10 mouse cellular contexts compared by ENCODE assay signal in the genomic region with DNA sequence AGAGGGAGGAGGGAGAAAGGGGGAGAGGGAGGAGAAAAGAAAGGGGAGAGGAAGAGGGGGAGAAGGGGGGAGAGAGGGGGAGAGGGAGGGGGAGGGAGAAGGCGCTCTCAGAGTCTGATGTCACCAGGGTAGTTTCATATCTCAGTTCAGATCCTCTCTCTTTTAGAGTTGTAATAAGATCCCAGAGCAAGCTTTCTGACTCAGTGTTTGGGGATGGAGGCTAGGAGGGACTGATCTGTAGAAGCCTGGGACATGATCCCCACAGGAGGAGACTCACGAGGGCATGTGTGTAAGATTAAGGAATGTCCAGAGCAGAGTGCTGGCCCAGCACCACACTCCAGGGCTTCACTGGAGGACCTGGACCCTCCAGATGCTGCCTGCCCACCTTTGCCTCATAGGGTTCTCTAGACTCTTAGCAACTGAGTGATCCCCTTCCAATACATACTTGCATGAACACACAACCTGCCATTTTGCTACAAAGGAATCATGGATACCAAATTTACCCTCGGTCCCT. TPM values are rescaled to one million over a fixed set of nuclear protein-coding genes. Genes with fewer than 3 reads are reported as not detected.
A peak's percentile ranks its signal among the peaks of the same experiment; 100 is the strongest.
DNase-seq lines count a peak whose midpoint lies in the region; ATAC-seq and TF ChIP-seq lines count a peak whose summit lies in the region.
"Had no signal": no experiment of that assay in that cellular context is flagged by ENCODE, and none has a peak within 500 bp of the region (broad histone marks: within the 10 kb centered on the region; RNA-seq: fewer than 3 reads in every experiment).

No protein-coding gene starts in this region.

- H3K9me3 ChIP-seq in forebrain, postnatal 0 days (ENCODE audit: low read length), result no peaks in the 10 kb centered on the region
- no peaks in the 10 kb centered on the region for H3K9me3 ChIP-seq in forebrain, embryonic 16.5 days (ENCODE audit: control insufficient read depth, low read length)
- H3K9me3 ChIP-seq in lung, embryonic 14.5 days (ENCODE audit: low read depth, low read length), result no peaks in the 10 kb centered on the region
- no peaks in the 10 kb centered on the region for H3K9me3 ChIP-seq in hindbrain, embryonic 15.5 days
- H3K9me3 ChIP-seq in neural tube, embryonic 15.5 days (replicated peaks), result no peaks in the 10 kb centered on the region
- H3K9me3 ChIP-seq: liver, embryonic 13.5 days had no signal

- H3K9ac ChIP-seq in forebrain, postnatal 0 days, result no peak overlapping the region
- no peak overlapping the region for H3K9ac ChIP-seq in forebrain, embryonic 16.5 days (replicated peaks; ENCODE audit: low read depth, low read length)
- no peak overlapping the region for H3K9ac ChIP-seq in lung, embryonic 14.5 days
- H3K9ac ChIP-seq in hindbrain, embryonic 15.5 days, result no peak overlapping the region
- 0 out of 2 replicates have a peak overlapping the region, but pooled peaks have one; percentile 28 for H3K9ac ChIP-seq in neural tube, embryonic 15.5 days (replicated peaks)
- H3K9ac ChIP-seq: liver, embryonic 13.5 days had no signal

- peaks cover 23% of the 10 kb centered on the region for H3K4me1 ChIP-seq in forebrain, postnatal 0 days (ENCODE audit: insufficient read depth)
- peaks cover 42% of the 10 kb centered on the region for H3K4me1 ChIP-seq in forebrain, embryonic 16.5 days (replicated peaks; ENCODE audit: control insufficient read depth, insufficient read depth, low read length)
- H3K4me1 ChIP-seq in lung, embryonic 14.5 days (ENCODE audit: insufficient read depth), result peaks cover 32% of the 10 kb centered on the region
- peaks cover 13% of the 10 kb centered on the region for H3K4me1 ChIP-seq in lung, adult 2 months (ENCODE audit: control insufficient read depth, insufficient read depth, low read length)
- peaks cover 53% of the 10 kb centered on the region for H3K4me1 ChIP-seq in hindbrain, embryonic 15.5 days (replicated peaks)
- H3K4me1 ChIP-seq in neural tube, embryonic 15.5 days, result peaks cover 58% of the 10 kb centered on the region

- peak overlapping the region; percentile 41; the same call in 1 of the 2 replicates for H3K4me2 ChIP-seq in forebrain, postnatal 0 days (ENCODE audit: low read depth)
- H3K4me2 ChIP-seq in forebrain, embryonic 16.5 days (ENCODE audit: low read length), result no peak overlapping the region
- H3K4me2 ChIP-seq in lung, embryonic 14.5 days, result peak overlapping the region; percentile 65; the same call in 1 of the 2 replicates
- peak overlapping the region; percentile 49 for H3K4me2 ChIP-seq in hindbrain, embryonic 15.5 days
- H3K4me2 ChIP-seq in neural tube, embryonic 15.5 days, result peak overlapping the region; percentile 55; the same call in 1 of the 2 replicates
- H3K4me2 ChIP-seq: liver, embryonic 13.5 days had no signal

- DNase-seq in forebrain, postnatal 0 days, result no peak
- DNase-seq in lung, embryonic 14.5 days, result no peak
- no peak for DNase-seq in lung, adult 2 months
- DNase-seq in cerebellum, adult 8-10 months, result no peak
- no peak for DNase-seq in left cerebral cortex, adult 18-20 months (ENCODE audit: low spot score in 2 of 2)
- DNase-seq: kidney, postnatal 36 days; liver, embryonic 13.5 days had no signal

- H3K27me3 ChIP-seq in forebrain, postnatal 0 days (ENCODE audit: insufficient read depth, low read length), result no peaks in the 10 kb centered on the region
- H3K27me3 ChIP-seq in forebrain, embryonic 16.5 days (replicated peaks; ENCODE audit: control insufficient read depth, insufficient read depth, low read length), result no peaks in the 10 kb centered on the region
- no peaks in the 10 kb centered on the region for H3K27me3 ChIP-seq in lung, embryonic 14.5 days (ENCODE audit: insufficient read depth, low read length)
- peaks cover 5% of the 10 kb centered on the region; the same call in 1 of the 2 replicates for H3K27me3 ChIP-seq in hindbrain, embryonic 15.5 days
- H3K27me3 ChIP-seq in neural tube, embryonic 15.5 days (replicated peaks), result no peaks in the 10 kb centered on the region; the same call in 1 of the 2 replicates

- TF ChIP-seq POLR2A in lung, adult 2 months (IDR thresholded peaks at IDR 0.05; ENCODE audit: borderline replicate concordance, extremely low read depth, low read depth, low read length), result no peak

- H3K4me3 ChIP-seq in forebrain, postnatal 0 days (ENCODE audit: low read depth, low read length), result no peak overlapping the region
- no peak overlapping the region for H3K4me3 ChIP-seq in forebrain, embryonic 16.5 days (replicated peaks; ENCODE audit: low read length)
- no peak overlapping the region for H3K4me3 ChIP-seq in lung, embryonic 14.5 days (ENCODE audit: low read depth, low read length)
- no peak overlapping the region for H3K4me3 ChIP-seq in lung, adult 2 months (replicated peaks; ENCODE audit: extremely low read depth, low read depth, low read length)
- no peak overlapping the region for H3K4me3 ChIP-seq in hindbrain, embryonic 15.5 days
- 0 out of 2 replicates have a peak overlapping the region, but pooled peaks have one; percentile 32 for H3K4me3 ChIP-seq in neural tube, embryonic 15.5 days (replicated peaks)
- H3K4me3 ChIP-seq: liver, embryonic 13.5 days had no signal

- H3K27ac ChIP-seq in forebrain, postnatal 0 days (ENCODE audit: low read depth, low read length), result no peak overlapping the region
- no peak overlapping the region for H3K27ac ChIP-seq in forebrain, embryonic 16.5 days (ENCODE audit: low read length)
- no peak overlapping the region; the same call in 1 of the 2 replicates for H3K27ac ChIP-seq in lung, embryonic 14.5 days (ENCODE audit: low read depth)
- 0 out of 2 replicates have a peak overlapping the region, but pooled peaks have one; percentile 65 for H3K27ac ChIP-seq in hindbrain, embryonic 15.5 days (replicated peaks)
- peak overlapping the region; percentile 20; the same call in 1 of the 2 replicates for H3K27ac ChIP-seq in neural tube, embryonic 15.5 days (replicated peaks)
- H3K27ac ChIP-seq: liver, embryonic 13.5 days had no signal

- ATAC-seq in forebrain, postnatal 0 days, result no peak
- ATAC-seq in forebrain, embryonic 16.5 days, result no peak
- ATAC-seq in lung, embryonic 14.5 days (ENCODE audit: insufficient read depth), result no peak
- no peak for ATAC-seq in hindbrain, embryonic 15.5 days (ENCODE audit: low FRiP score, low read depth)
- no peak for ATAC-seq in neural tube, embryonic 15.5 days (ENCODE audit: low FRiP score)

- H3K36me3 ChIP-seq in forebrain, postnatal 0 days (ENCODE audit: insufficient read depth), result no peaks in the 10 kb centered on the region
- H3K36me3 ChIP-seq in forebrain, embryonic 16.5 days (ENCODE audit: control insufficient read depth, insufficient read depth), result no peaks in the 10 kb centered on the region
- H3K36me3 ChIP-seq in lung, embryonic 14.5 days (ENCODE audit: insufficient read depth), result no peaks in the 10 kb centered on the region
- no peaks in the 10 kb centered on the region for H3K36me3 ChIP-seq in hindbrain, embryonic 15.5 days
- no peaks in the 10 kb centered on the region for H3K36me3 ChIP-seq in neural tube, embryonic 15.5 days
- H3K36me3 ChIP-seq: liver, embryonic 13.5 days had no signal

- no peak for TF ChIP-seq CTCF in forebrain, postnatal 0 days (IDR thresholded peaks at IDR 0.05; ENCODE audit: low read depth)
- no peak for TF ChIP-seq CTCF in lung, embryonic 14.5 days (IDR thresholded peaks at IDR 0.05; ENCODE audit: low read depth)
- TF ChIP-seq CTCF in lung, adult 2 months (IDR thresholded peaks at IDR 0.05; ENCODE audit: insufficient read depth, low read length), result no peak

- WGBS in forebrain, postnatal 0 days, result 54% methylated on average over 3 of the region's 3 CpGs
- WGBS in forebrain, embryonic 16.5 days, result 47% methylated on average over 3 of the region's 3 CpGs
- WGBS in lung, embryonic 14.5 days, result 25% methylated on average over 3 of the region's 3 CpGs
- 59% methylated on average over 3 of the region's 3 CpGs for WGBS in lung, adult 2 months
- 58% methylated on average over 3 of the region's 3 CpGs for WGBS in hindbrain, embryonic 15.5 days
- 73% methylated on average over 3 of the region's 3 CpGs for WGBS in neural tube, embryonic 15.5 days

RNA-seq across cellular contexts. Expression of a gene that starts 0.7 kb away (rescaled TPM):
- 5.1 and 8.5 TPM in 2 replicates for total RNA-seq in forebrain, postnatal 0 days (2014; rRNA removed)
- polyA plus RNA-seq in forebrain, postnatal 0 days (2015; fragmentation: Nextera tagmentation; extraction: Ambion mirVana), result 5.4 and 5.9 TPM in 2 replicates
- 3.2 and 3.3 TPM in 2 replicates for polyA plus RNA-seq in forebrain, embryonic 16.5 days (2015; fragmentation: Nextera tagmentation; extraction: Ambion mirVana)
- 6.6 and 7.7 TPM in 2 replicates for polyA plus RNA-seq in lung, embryonic 14.5 days (2014; fragmentation: Nextera tagmentation; extraction: Ambion mirVana)
- polyA plus RNA-seq in lung, adult 2 months (2012; rRNA removed), result 17.9 and 21.8 TPM in 2 replicates
- 5.1 and 5.3 TPM in 2 replicates for polyA plus RNA-seq in hindbrain, embryonic 15.5 days (2015; fragmentation: Nextera tagmentation; extraction: Ambion mirVana)
- polyA plus RNA-seq in neural tube, embryonic 15.5 days (2015; fragmentation: Nextera tagmentation; extraction: Ambion mirVana), result 4.8 and 6.7 TPM in 2 replicates
- 1 to 10 TPM; 4.3 to 4.6 TPM for total RNA-seq in left cerebral cortex, adult 18-20 months (2021)

RNA-seq across cellular contexts. Expression of a gene that starts 8.4 kb away (rescaled TPM):
- 38.6 and 52.4 TPM in 2 replicates for total RNA-seq in forebrain, postnatal 0 days (2014; rRNA removed)
- 27.8 and 31.6 TPM in 2 replicates for polyA plus RNA-seq in forebrain, postnatal 0 days (2015; fragmentation: Nextera tagmentation; extraction: Ambion mirVana)
- 26.0 and 27.3 TPM in 2 replicates for polyA plus RNA-seq in forebrain, embryonic 16.5 days (2015; fragmentation: Nextera tagmentation; extraction: Ambion mirVana)
- 27.7 and 31.4 TPM in 2 replicates for polyA plus RNA-seq in lung, embryonic 14.5 days (2014; fragmentation: Nextera tagmentation; extraction: Ambion mirVana)
- polyA plus RNA-seq in lung, adult 2 months (2012; rRNA removed), result 55.9 and 61.9 TPM in 2 replicates
- polyA plus RNA-seq in hindbrain, embryonic 15.5 days (2015; fragmentation: Nextera tagmentation; extraction: Ambion mirVana), result 30.8 and 33.7 TPM in 2 replicates
- polyA plus RNA-seq in neural tube, embryonic 15.5 days (2015; fragmentation: Nextera tagmentation; extraction: Ambion mirVana), result 28.9 and 29.4 TPM in 2 replicates
- 10 to 100 TPM; 38.7 to 40.4 TPM for total RNA-seq in left cerebral cortex, adult 18-20 months (2021)

RNA-seq across cellular contexts. Expression of a gene that starts 25.4 kb away (rescaled TPM):
- 15.5 and 15.6 TPM in 2 replicates for total RNA-seq in forebrain, postnatal 0 days (2014; rRNA removed)
- 13.7 and 16.4 TPM in 2 replicates for polyA plus RNA-seq in forebrain, postnatal 0 days (2015; fragmentation: Nextera tagmentation; extraction: Ambion mirVana)
- 2.7 and 2.8 TPM in 2 replicates for polyA plus RNA-seq in forebrain, embryonic 16.5 days (2015; fragmentation: Nextera tagmentation; extraction: Ambion mirVana)
- 2.9 and 3.8 TPM in 2 replicates for polyA plus RNA-seq in lung, embryonic 14.5 days (2014; fragmentation: Nextera tagmentation; extraction: Ambion mirVana)
- polyA plus RNA-seq in lung, adult 2 months (2012; rRNA removed), result 259 and 311 TPM in 2 replicates
- polyA plus RNA-seq in hindbrain, embryonic 15.5 days (2015; fragmentation: Nextera tagmentation; extraction: Ambion mirVana), result 5.9 and 8.3 TPM in 2 replicates
- 3.6 and 20.7 TPM in 2 replicates for polyA plus RNA-seq in neural tube, embryonic 15.5 days (2015; fragmentation: Nextera tagmentation; extraction: Ambion mirVana)
- total RNA-seq in left cerebral cortex, adult 18-20 months (2021), result 10 to 100 TPM; 21.7 to 21.9 TPM

RNA-seq across cellular contexts. Expression of a gene that starts 49.3 kb away (rescaled TPM):
- 8.1 and 8.5 TPM in 2 replicates for total RNA-seq in forebrain, postnatal 0 days (2014; rRNA removed)
- polyA plus RNA-seq in forebrain, postnatal 0 days (2015; fragmentation: Nextera tagmentation; extraction: Ambion mirVana), result 4.2 and 5.7 TPM in 2 replicates
- polyA plus RNA-seq in forebrain, embryonic 16.5 days (2015; fragmentation: Nextera tagmentation; extraction: Ambion mirVana), result 6.7 and 7.1 TPM in 2 replicates
- 7.0 and 10.5 TPM in 2 replicates for polyA plus RNA-seq in lung, embryonic 14.5 days (2014; fragmentation: Nextera tagmentation; extraction: Ambion mirVana)
- 12.9 and 17.0 TPM in 2 replicates for polyA plus RNA-seq in lung, adult 2 months (2012; rRNA removed)
- 6.8 and 7.7 TPM in 2 replicates for polyA plus RNA-seq in hindbrain, embryonic 15.5 days (2015; fragmentation: Nextera tagmentation; extraction: Ambion mirVana)
- polyA plus RNA-seq in neural tube, embryonic 15.5 days (2015; fragmentation: Nextera tagmentation; extraction: Ambion mirVana), result 7.1 and 8.7 TPM in 2 replicates
- total RNA-seq in left cerebral cortex, adult 18-20 months (2021), result 10 to 100 TPM; 13.3 to 14.1 TPM

Comparison
In these comparisons a context has a peak if more than half of its experiments do, and no peak if none do; other contexts are left out.
1. RNA of a gene that starts 25.4 kb away (polyA plus RNA-seq): 259 to 311 TPM in lung, adult 2 months; 13.7 to 16.4 TPM in forebrain, postnatal 0 days, 5.9 to 8.3 TPM in hindbrain, embryonic 15.5 days, 3.6 to 20.7 TPM in neural tube, embryonic 15.5 days, 2.9 to 3.8 TPM in lung, embryonic 14.5 days and 2.7 to 2.8 TPM in forebrain, embryonic 16.5 days; every median in the first group is over 10 times any median in the second.
2. H3K27ac ChIP-seq: peak in hindbrain, embryonic 15.5 days (single experiment) and neural tube, embryonic 15.5 days (single experiment); none in forebrain, postnatal 0 days (single experiment), forebrain, embryonic 16.5 days (single experiment) and lung, embryonic 14.5 days (single experiment).